Mouse (Mus musculus): ENCODE data around the gene Ccdc114.

Ccdc114 gene

GRCm38 (mm10) chr7:45916056-45917003 lies 7.5 kb upstream of the Ccdc114 start:
- in situ Hi-C loops (cut with MboI; ENCODE audit: unreplicated experiment in 2 of 2): loop anchor here in 1 of 2 experiments (25.0 kb wide), 2 partner anchors 904 to 1379 kb away; partner anchors contain the start of genes Pold1, Rras, Scaf1 and Spib

- in situ Hi-C loops (cut with MboI; ENCODE audit: unreplicated experiment in 2 of 2): loop anchor here in 1 of 2 experiments (25.0 kb wide), 2 partner anchors 905 to 1380 kb away; partner anchors contain the start of genes Pold1, Rras, Scaf1 and Spib
Observed at GRCm38 (mm10) chr7:45917004-45917704, 6.7 kb upstream of the Ccdc114 start.

- in situ Hi-C loops (cut with MboI; ENCODE audit: unreplicated experiment in 2 of 2): loop anchor here in 1 of 2 experiments (25.0 kb wide), 2 partner anchors 906 to 1381 kb away; partner anchors contain the start of genes Pold1, Rras, Scaf1 and Spib
Observed at GRCm38 (mm10) chr7:45917926-45918325, 5.9 kb upstream of the Ccdc114 start.

GRCm38 (mm10) chr7:45919083-45919671 lies 4.7 kb upstream of the Ccdc114 start:
- in situ Hi-C loops (cut with MboI; ENCODE audit: unreplicated experiment in 2 of 2): loop anchor here in 1 of 2 experiments (25.0 kb wide), 2 partner anchors 907 to 1382 kb away; partner anchors contain the start of genes Pold1, Rras, Scaf1 and Spib

- in situ Hi-C loops (cut with MboI; ENCODE audit: unreplicated experiment in 2 of 2): loop anchor here (5.0 to 25.0 kb wide), 3 partner anchors 187 to 1382 kb away; partner anchors contain the start of genes Pold1 (in 1 of the 2), Rras (in 1 of the 2), Scaf1 (in 1 of the 2) and Spib (in 1 of the 2)
Observed at GRCm38 (mm10) chr7:45919761-45920160, 4.1 kb upstream of the Ccdc114 start.

- in situ Hi-C loops (cut with MboI; ENCODE audit: unreplicated experiment in 2 of 2): loop anchor here (5.0 to 25.0 kb wide), 3 partner anchors 188 to 1383 kb away; partner anchors contain the start of genes Pold1 (in 1 of the 2), Rras (in 1 of the 2), Scaf1 (in 1 of the 2) and Spib (in 1 of the 2)
Observed at GRCm38 (mm10) chr7:45920583-45921241, 3.2 kb upstream of the Ccdc114 start.

GRCm38 (mm10) chr7:45921242-45921621 lies 2.6 kb upstream of the Ccdc114 start, which contains the start of gene Emp3:
Gene Emp3 (minus strand): TSS chr7:45921404.
- in situ Hi-C loops (cut with MboI; ENCODE audit: unreplicated experiment in 2 of 2): loop anchor here (5.0 to 25.0 kb wide), 3 partner anchors 189 to 1384 kb away; partner anchors contain the start of genes Pold1 (in 1 of the 2), Rras (in 1 of the 2), Scaf1 (in 1 of the 2) and Spib (in 1 of the 2)

- in situ Hi-C loops (cut with MboI; ENCODE audit: unreplicated experiment in 2 of 2): loop anchor here (5.0 to 25.0 kb wide), 3 partner anchors 190 to 1385 kb away; partner anchors contain the start of genes Pold1 (in 1 of the 2), Rras (in 1 of the 2), Scaf1 (in 1 of the 2) and Spib (in 1 of the 2)
Observed at GRCm38 (mm10) chr7:45921950-45922600, 1.8 kb upstream of the Ccdc114 start.

- in situ Hi-C loops (cut with MboI; ENCODE audit: unreplicated experiment in 2 of 2): loop anchor here (5.0 to 25.0 kb wide), 3 partner anchors 191 to 1386 kb away; partner anchors contain the start of genes Pold1 (in 1 of the 2), Rras (in 1 of the 2), Scaf1 (in 1 of the 2) and Spib (in 1 of the 2)
Observed at GRCm38 (mm10) chr7:45922928-45923761, 727 bp upstream of the Ccdc114 start.

- in situ Hi-C loops (cut with MboI; ENCODE audit: unreplicated experiment in 2 of 2): loop anchor here (5.0 to 25.0 kb wide), 3 partner anchors 192 to 1387 kb away; partner anchors contain the start of genes Pold1 (in 1 of the 2), Rras (in 1 of the 2), Scaf1 (in 1 of the 2) and Spib (in 1 of the 2)
Observed at GRCm38 (mm10) chr7:45924429-45924816, 551 bp downstream of the Ccdc114 start.

GRCm38 (mm10) chr7:45928626-45929295 lies 4.9 kb downstream of the Ccdc114 start:
- in situ Hi-C loops (cut with MboI; ENCODE audit: unreplicated experiment in 2 of 2): no loop called here

GRCm38 (mm10) chr7:45929688-45930087 lies 5.8 kb downstream of the Ccdc114 start:
- in situ Hi-C loops (cut with MboI; ENCODE audit: unreplicated experiment in 2 of 2): loop anchor here (5.0 to 10.0 kb wide), 2 partner anchors 57 to 125 kb away; partner anchors contain the start of gene Kdelr1 (in 2 of the 2)

GRCm38 (mm10) chr7:45933766-45934165 lies 9.9 kb downstream of the Ccdc114 start:
- in situ Hi-C loops (cut with MboI; ENCODE audit: unreplicated experiment in 2 of 2): loop anchor here (5.0 to 10.0 kb wide), 2 partner anchors 61 to 129 kb away; partner anchors contain the start of gene Kdelr1 (in 2 of the 2)

GRCm38 (mm10) chr7:45935114-45935513 lies 11.2 kb downstream of the Ccdc114 start:
- in situ Hi-C loops (cut with MboI; ENCODE audit: unreplicated experiment in 2 of 2): loop anchor here in 1 of 2 experiments (5.0 to 10.0 kb wide), 2 partner anchors 130 to 198 kb away; no protein-coding TSS in a partner anchor

GRCm38 (mm10) chr7:45939836-45940235 lies 16.0 kb downstream of the Ccdc114 start:
- in situ Hi-C loops (cut with MboI; ENCODE audit: unreplicated experiment in 2 of 2): loop anchor here (5.0 to 10.0 kb wide), 4 partner anchors 72 to 265 kb away; no protein-coding TSS in a partner anchor

GRCm38 (mm10) chr7:45941986-45942385 lies 18.1 kb downstream of the Ccdc114 start:
- in situ Hi-C loops (cut with MboI; ENCODE audit: unreplicated experiment in 2 of 2): loop anchor here (5.0 to 10.0 kb wide), 2 partner anchors 70 to 263 kb away; no protein-coding TSS in a partner anchor

Measured in v-Abl transformed pro-B cells (cell line).